Mouse (Mus musculus): ENCODE data around the gene Kbtbd4. TPM values are rescaled to one million over a fixed set of nuclear protein-coding genes. Genes with fewer than 3 reads are reported as not detected.
A peak's percentile ranks its signal among the peaks of the same experiment; 100 is the strongest.

Kbtbd4 gene
- total and polyA plus RNA-seq, 3 experiments, result 21.9 to 23.1 TPM; not detected in 1

GRCm38 (mm10) chr2:90880144-90880785 is 24.3 kb upstream of the Kbtbd4 start (continued):
- TF ChIP-seq E2F4 (IDR thresholded peaks at IDR 0.05; ENCODE audit: borderline replicate concordance, low read depth, low read length), result no peak
- TF ChIP-seq EP300 (IDR thresholded peaks at IDR 0.05; ENCODE audit: low read depth in 1 of 2, low read length in 2 of 2), result peak; percentile 27 to 47; a peak in 1 of 4 replicates
- TF ChIP-seq MXI1 (IDR thresholded peaks at IDR 0.05; ENCODE audit: low read depth, low read length), result 0 out of 2 replicates have a peak, but pooled peaks have one; percentile 27

DNA sequence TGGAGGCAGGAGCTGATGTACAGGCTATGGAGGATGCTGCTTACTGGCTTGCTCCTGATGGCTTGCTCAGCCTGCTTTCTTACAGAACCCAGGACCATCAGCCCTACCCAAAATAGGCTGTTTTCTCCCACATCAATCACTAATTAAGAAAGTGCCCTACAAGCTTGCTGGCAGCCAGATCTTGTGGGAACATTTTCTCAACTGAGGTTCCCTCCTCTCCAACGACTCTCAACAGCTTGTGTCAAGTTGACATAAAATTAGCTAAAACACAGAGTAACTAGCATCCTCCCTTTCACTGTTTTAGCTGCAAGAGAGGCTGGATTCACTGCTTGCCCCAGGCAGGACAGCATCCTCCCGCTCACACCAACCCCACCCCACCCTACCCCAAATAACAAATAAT is 22.7 kb upstream of the Kbtbd4 start:
- H3K27me3 ChIP-seq (ENCODE audit: control insufficient read depth in 1 of 2, insufficient read depth in 2 of 2, low read length in 2 of 2), result no peaks in the 10 kb centered on the region
- TF ChIP-seq NRF1 (IDR thresholded peaks at IDR 0.05; ENCODE audit: insufficient read depth, low read depth, low read length, poor library complexity, severe bottlenecking), result no peak
- TF ChIP-seq ZNF384 (IDR thresholded peaks at IDR 0.05; ENCODE audit: low read depth, low read length), result no peak
- no peak for TF ChIP-seq GABPA (IDR thresholded peaks at IDR 0.05; ENCODE audit: low read depth, low read length)
- TF ChIP-seq MYB (IDR thresholded peaks at IDR 0.05; ENCODE audit: low read depth, low read length), result no peak
- TF ChIP-seq EP300 (IDR thresholded peaks at IDR 0.05; ENCODE audit: low read depth in 1 of 2, low read length in 2 of 2), result no peak
- no peak for TF ChIP-seq USF2 (IDR thresholded peaks at IDR 0.05; ENCODE audit: borderline replicate concordance in 1 of 2, insufficient read depth in 1 of 2, low read depth in 1 of 2, low read length in 2 of 2)
- no peak for TF ChIP-seq HCFC1 (IDR thresholded peaks at IDR 0.05; ENCODE audit: low read depth, low read length)
- no peak for TF ChIP-seq GATA1 (IDR thresholded peaks at IDR 0.05; ENCODE audit: low read depth, low read length)
- no peak for TF ChIP-seq NELFE (IDR thresholded peaks at IDR 0.05; ENCODE audit: low read depth, low read length)
- TF ChIP-seq TCF12 (IDR thresholded peaks at IDR 0.05; ENCODE audit: low read depth, low read length), result no peak
- TF ChIP-seq CHD1 (IDR thresholded peaks at IDR 0.05; ENCODE audit: low read depth, low read length), result no peak
- no peak for TF ChIP-seq ETS1 (IDR thresholded peaks at IDR 0.05; ENCODE audit: low read depth, low read length)
- TF ChIP-seq ZMIZ1 (IDR thresholded peaks at IDR 0.05; ENCODE audit: low read depth, low read length), result no peak
- H3K79me2 ChIP-seq (ENCODE audit: control insufficient read depth, insufficient read depth, low read length, poor library complexity), result no peaks in the 10 kb centered on the region
- no peak overlapping the region for H3K4me3 ChIP-seq (ENCODE audit: control insufficient read depth in 1 of 2, insufficient read depth in 1 of 2, low read depth in 2 of 2, low read length in 2 of 2)
- peaks cover 9 to 26% of the 10 kb centered on the region in 2 experiments for H3K4me1 ChIP-seq (ENCODE audit: control insufficient read depth in 1 of 2, insufficient read depth in 2 of 2, low read length in 2 of 2)
- peaks cover 0 to 15% of the 10 kb centered on the region in 2 experiments; a peak in 2 of 4 replicates for H3K36me3 ChIP-seq (ENCODE audit: control insufficient read depth in 1 of 2, insufficient read depth in 2 of 2, low read length in 2 of 2)
- H3K9ac ChIP-seq (ENCODE audit: control insufficient read depth, low read depth, low read length, poor library complexity, severe bottlenecking), result no peak overlapping the region
- no peak overlapping the region for H3K27ac ChIP-seq (ENCODE audit: control insufficient read depth, low read depth, low read length)
- DNase-seq (ENCODE audit: low read depth, low spot score), result no peak
- H3K9me3 ChIP-seq (replicated peaks; ENCODE audit: insufficient read depth, low read length), result no peaks in the 10 kb centered on the region
